Mouse (Mus musculus) liver, embryonic 16.5 days (tissue): Measurements from ENCODE around the gene Sparcl1. TPM values are rescaled to one million over a fixed set of nuclear protein-coding genes. Genes with fewer than 3 reads are reported as not detected.
A peak's percentile ranks its signal among the peaks of the same experiment; 100 is the strongest.

Source experiments
- ATAC-seq: fragments of 200-750 bp; cut with Nextera tagmentation; 2 replicates; pipeline ENCODE4 v1.8.0; 2017; ENCODE audit warnings: low read depth, mild to moderate bottlenecking, moderate number of reproducible peaks, moderate library complexity
- H3K27ac ChIP-seq: fragments of 300-500 bp; sonication (generic); 2 replicates; pipeline ENCODE4 v1.5.1; 2014; ENCODE audit warnings: mild to moderate bottlenecking, low read length
- H3K27me3 ChIP-seq: fragments of 300-500 bp; sonication (generic); 2 replicates; pipeline ENCODE4 v1.6.1; 2014; ENCODE audit warnings: low read depth, low read length, mixed read lengths; ENCODE audit not compliant: control insufficient read depth, insufficient read depth
- H3K36me3 ChIP-seq: fragments of 300-500 bp; sonication (generic); 2 replicates; pipeline ENCODE4 v1.6.1; 2014; ENCODE audit warnings: mild to moderate bottlenecking; ENCODE audit not compliant: control insufficient read depth, insufficient read depth
- H3K4me1 ChIP-seq: fragments of 300-500 bp; sonication (generic); 2 replicates; pipeline ENCODE4 v1.6.1; 2014; ENCODE audit warnings: low read depth, low read length, mixed read lengths; ENCODE audit not compliant: control insufficient read depth
- H3K4me2 ChIP-seq: fragments of 300-500 bp; sonication (generic); 2 replicates; pipeline ENCODE4 v1.6.1; 2014; ENCODE audit warnings: low read depth, low read length, mixed read lengths
- H3K4me3 ChIP-seq: fragments of 300-500 bp; sonication (generic); 2 replicates; pipeline ENCODE4 v1.5.1; 2014; ENCODE audit warnings: low read depth, mild to moderate bottlenecking, low read length
- H3K9ac ChIP-seq: fragments of 300-500 bp; sonication (generic); 2 replicates; pipeline ENCODE4 v1.6.1; 2014; ENCODE audit warnings: low read depth, low read length
- H3K9me3 ChIP-seq: fragments of 300-500 bp; sonication (generic); replicated peaks from 2 replicates; pipeline ENCODE4 v1.6.1; 2016; ENCODE audit warnings: low read length; ENCODE audit not compliant: control insufficient read depth
- WGBS: fragments of 180-500 bp; shearing (Covaris S2); extraction: QIAGEN DNeasy Blood & Tissue Kit; methylation state at CpG from one replicate; pipeline ENCODE4 v1.1.7; 2014; ENCODE audit not compliant: insufficient replicate concordance; 5-methylcytosine and 5-hydroxymethylcytosine counted together
- polyA plus RNA-seq: library from polyadenylated mRNA; unstranded; fragments of >200 nt; fragmentation: Nextera tagmentation; extraction: Ambion mirVana; gene quantifications from 2 replicates; pipeline ENCODE4 v1.2.1, GENCODE M21; 2015

Gene Sparcl1
- polyA plus RNA-seq, 1 experiment from 2014 or later: 5.1 TPM

DNA sequence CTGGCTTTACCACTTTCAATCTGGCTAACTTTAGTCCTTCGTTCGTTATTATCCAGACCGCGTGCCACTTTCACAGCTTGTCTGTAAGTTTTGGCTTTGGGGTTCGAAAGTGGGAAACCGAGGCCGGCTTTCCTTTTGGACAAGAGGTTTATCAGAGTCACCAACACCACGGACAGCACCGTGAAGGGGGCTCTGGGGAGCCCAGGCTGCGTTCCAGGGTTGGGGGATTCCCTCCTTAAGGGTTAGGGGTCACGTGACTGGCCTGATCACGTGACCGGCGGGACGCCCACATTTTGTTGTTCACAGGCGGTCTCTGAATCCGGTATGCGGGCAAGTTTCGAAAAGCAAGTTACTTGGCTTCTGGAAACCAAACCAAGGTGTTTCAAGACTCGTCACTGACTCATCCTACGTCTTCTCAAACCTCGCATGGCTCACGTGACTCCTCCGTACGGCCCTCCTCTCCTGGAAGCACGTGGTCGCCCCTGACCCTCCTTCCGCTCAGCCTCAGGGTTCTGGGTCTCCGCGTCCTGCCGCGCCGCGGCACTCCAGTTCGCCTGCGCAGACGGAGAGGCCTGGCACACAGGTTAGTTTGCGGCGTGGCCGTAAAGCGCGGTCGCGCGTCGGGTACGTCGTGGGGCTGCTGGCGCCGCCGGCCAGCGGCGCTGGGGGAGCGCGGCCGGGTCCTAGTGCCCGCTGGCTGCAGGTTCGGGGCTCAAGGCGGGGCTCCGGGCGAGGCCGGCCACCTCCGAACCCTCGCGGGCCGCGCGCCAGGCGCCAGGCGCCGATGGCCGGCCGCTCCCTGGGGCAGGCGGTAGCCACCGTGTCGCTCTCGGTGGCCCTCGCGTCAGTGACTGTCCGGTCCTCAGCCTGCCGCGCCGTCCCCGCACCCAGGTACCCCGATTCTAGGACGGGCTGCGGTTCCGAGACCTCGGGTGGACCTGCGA is 67.0 kb downstream of the Sparcl1 start, which contains the start of gene Nudt9:
TSS of gene Nudt9 (plus strand) at position 51 of the 944 bp plus-strand sequence.
- ATAC-seq: peak; percentile 93
- Histone ChIP-seq H3K27me3 (no peaks in the 10 kb centered on the region), H3K36me3 (peaks cover 12% of the 10 kb centered on the region), H3K9ac (peak within 1 kb of the TSS; percentile 82), H3K4me2 (peak within 1 kb of the TSS; percentile 95), H3K4me3 (peak within 1 kb of the TSS; percentile 75), H3K27ac (peak within 1 kb of the TSS; percentile 90), H3K9me3 (no peaks in the 10 kb centered on the region), H3K4me1 (peaks cover 30% of the 10 kb centered on the region)
- 3% methylated on average over 90 of the region's 90 CpGs for WGBS

DNA sequence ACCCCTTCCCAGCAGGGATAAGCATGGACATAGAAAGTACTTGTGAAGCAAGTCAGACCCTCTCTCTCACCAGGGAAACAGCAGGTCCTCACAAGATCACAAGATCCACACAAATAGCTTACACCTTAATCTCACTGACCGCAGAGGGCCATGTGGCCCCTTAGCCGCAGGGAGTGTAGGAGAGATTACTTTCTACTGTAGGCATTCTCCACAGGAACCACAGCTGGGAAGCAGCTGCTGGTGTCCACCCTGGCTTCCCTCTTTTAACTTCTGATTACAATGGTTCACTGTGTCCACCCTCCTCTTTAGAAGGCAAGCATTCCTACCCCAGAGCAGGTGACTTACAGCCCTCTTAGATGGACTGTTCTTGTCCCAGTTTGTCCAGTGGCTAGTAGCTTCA is 69.8 kb downstream of the Sparcl1 start:
- Histone ChIP-seq H3K27ac (no peak overlapping the region), H3K9me3 (no peaks in the 10 kb centered on the region), H3K27me3 (no peaks in the 10 kb centered on the region), H3K4me2 (peak overlapping the region; percentile 33), H3K4me1 (peaks cover 33% of the 10 kb centered on the region), H3K9ac (no peak overlapping the region), H3K36me3 (no peaks in the 10 kb centered on the region), H3K4me3 (no peak overlapping the region)
- 34% methylated on average over 2 of the region's 2 CpGs for WGBS
- ATAC-seq: no peak

DNA sequence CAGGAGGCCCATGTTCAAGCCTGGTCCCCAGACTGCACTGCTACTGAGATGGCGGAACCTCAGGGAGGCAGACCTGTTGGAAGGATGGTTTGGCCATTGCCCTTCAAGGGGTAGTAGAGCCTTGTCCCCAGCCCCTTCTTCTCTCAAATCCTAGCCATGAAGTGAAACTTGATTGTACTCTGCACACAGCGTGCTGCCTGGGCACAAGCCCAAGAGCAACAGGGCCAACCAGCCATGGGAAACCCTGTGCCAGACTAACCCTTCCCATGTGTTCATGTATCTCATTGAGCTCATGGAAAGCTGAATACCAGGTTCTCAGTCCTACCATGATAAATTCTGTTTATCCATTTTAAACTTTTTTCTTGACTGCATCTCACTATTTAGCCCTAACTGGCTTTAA is 70.6 kb downstream of the Sparcl1 start:
- Histone ChIP-seq H3K4me1 (peaks cover 27% of the 10 kb centered on the region), H3K36me3 (no peaks in the 10 kb centered on the region), H3K9ac (no peak overlapping the region), H3K27me3 (no peaks in the 10 kb centered on the region), H3K27ac (no peak overlapping the region), H3K9me3 (no peaks in the 10 kb centered on the region), H3K4me2 (no peak overlapping the region), H3K4me3 (no peak overlapping the region)
- 90% methylated on average over 2 of the region's 2 CpGs for WGBS
- no peak for ATAC-seq

DNA sequence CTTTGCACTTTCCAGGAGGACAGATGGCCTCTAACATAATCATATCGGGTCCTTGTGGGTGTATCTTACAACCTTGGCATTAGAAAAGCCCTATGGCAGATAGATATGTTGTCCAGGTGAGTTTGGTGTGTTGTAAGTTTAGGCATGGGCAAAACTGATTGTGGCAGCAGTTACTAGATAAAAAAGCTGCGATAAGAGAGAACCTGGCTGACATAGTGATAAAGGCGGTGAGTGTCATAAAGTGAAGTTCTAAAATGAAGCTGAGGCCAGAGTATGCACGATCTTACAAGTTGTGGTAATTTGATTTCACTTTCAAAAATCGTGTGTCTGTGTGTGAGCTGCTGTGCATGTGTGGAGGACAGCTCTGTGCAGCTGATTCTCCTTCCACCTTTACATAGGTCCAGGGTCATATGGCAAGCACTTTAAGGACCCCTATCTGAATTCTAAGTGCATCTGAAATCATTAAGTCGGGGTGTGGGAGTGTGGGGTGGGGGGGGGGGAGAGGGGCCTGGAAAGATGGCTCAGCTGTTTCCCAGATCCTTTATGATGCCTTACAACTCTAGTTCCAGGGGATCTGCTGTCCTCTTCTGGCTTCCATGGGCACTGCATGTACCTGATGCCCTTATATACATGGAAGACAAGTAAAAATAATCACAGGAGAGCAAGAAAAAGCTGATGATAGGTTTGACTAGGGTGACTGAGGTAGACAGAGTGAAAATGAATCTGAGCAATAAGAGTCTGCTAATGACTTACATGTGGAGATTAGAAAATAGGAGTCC is 74.2 kb downstream of the Sparcl1 start:
- Histone ChIP-seq H3K27me3 (no peaks in the 10 kb centered on the region), H3K4me3 (no peak overlapping the region), H3K9me3 (no peaks in the 10 kb centered on the region), H3K27ac (no peak overlapping the region), H3K36me3 (no peaks in the 10 kb centered on the region), H3K4me1 (peaks cover 12% of the 10 kb centered on the region), H3K9ac (no peak overlapping the region), H3K4me2 (no peak overlapping the region)
- 36% methylated on average over 6 of the region's 6 CpGs for WGBS
- ATAC-seq: no peak

DNA sequence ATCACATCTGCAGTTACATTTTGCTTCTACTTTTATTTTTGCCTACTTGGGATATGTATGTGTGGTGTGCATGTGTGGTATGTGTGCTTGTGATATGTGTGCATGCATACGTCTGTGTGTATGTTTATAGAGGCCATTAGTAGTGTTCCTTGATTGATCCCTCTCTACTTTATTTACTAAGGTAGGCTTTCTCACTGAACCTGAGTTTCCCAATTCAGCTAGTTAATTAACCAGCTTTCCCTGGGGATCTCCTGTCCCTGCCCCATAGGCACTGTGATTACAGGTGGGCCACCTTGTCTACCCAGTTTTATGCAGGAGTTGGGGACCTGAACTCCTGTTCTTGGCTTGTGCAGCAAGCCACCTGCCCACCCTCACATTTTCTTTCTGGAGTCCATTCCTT is 76.8 kb downstream of the Sparcl1 start:
- Histone ChIP-seq H3K36me3 (no peaks in the 10 kb centered on the region), H3K4me1 (peaks cover 13% of the 10 kb centered on the region), H3K9me3 (no peaks in the 10 kb centered on the region), H3K4me2 (no peak overlapping the region), H3K27ac (no peak overlapping the region; the same call in 1 of the 2 replicates), H3K4me3 (no peak overlapping the region), H3K27me3 (no peaks in the 10 kb centered on the region), H3K9ac (no peak overlapping the region)
- WGBS: 65% methylated on average over 1 of the region's 1 CpGs
- no peak; the same call in 1 of the 2 replicates for ATAC-seq

DNA sequence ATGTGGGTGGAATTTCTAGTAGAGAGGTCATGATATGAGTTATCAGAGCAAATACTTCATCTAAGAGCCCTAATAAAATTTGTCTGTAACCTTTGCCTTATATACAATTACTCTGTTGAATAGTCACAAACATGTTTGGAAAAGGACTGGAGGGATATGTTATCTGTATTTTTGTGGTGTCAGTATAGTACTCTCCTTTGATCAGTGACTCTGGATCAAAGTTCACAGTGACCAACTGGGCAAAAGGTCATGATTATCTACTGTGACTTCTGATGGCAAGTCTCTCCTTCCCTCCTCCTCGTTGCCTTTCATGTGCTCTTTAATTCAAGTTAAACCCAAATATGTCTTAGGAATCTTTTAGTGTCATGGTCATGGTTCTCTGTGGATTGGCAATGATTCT is 77.7 kb downstream of the Sparcl1 start:
- 30% methylated on average over 1 of the region's 1 CpGs for WGBS
- H3K4me1 ChIP-seq: peaks cover 13% of the 10 kb centered on the region
- H3K4me2 ChIP-seq: no peak overlapping the region
- H3K27ac ChIP-seq: no peak overlapping the region
- H3K27me3 ChIP-seq: no peaks in the 10 kb centered on the region
- H3K4me3 ChIP-seq: no peak overlapping the region
- peak; percentile 56 for ATAC-seq
- no peaks in the 10 kb centered on the region for H3K36me3 ChIP-seq
- H3K9ac ChIP-seq: no peak overlapping the region
- H3K9me3 ChIP-seq: no peaks in the 10 kb centered on the region

DNA sequence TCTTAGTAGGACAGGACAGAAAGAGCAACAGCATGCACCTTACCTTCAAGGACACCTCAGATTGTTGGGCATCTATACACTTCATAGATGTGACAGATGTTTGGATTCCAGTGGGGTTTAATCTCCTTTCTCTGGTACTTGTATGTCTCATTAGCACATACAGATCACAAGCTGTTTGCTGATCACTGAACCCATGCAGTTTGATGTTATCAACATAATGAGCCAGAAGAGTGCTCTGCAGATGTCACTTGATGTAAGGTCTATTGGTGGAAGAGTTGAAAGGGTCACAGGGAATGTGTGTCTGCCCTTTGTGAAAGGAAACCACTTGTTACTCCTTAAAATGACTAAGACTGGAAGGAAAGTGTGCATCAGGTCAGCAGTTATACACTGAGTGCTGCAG is 78.5 kb downstream of the Sparcl1 start:
- no peak overlapping the region for H3K4me2 ChIP-seq
- peaks cover 13% of the 10 kb centered on the region for H3K4me1 ChIP-seq
- no peaks in the 10 kb centered on the region for H3K9me3 ChIP-seq
- no peak overlapping the region for H3K27ac ChIP-seq
- H3K4me3 ChIP-seq: no peak overlapping the region
- H3K9ac ChIP-seq: no peak overlapping the region
- ATAC-seq: no peak
- no peaks in the 10 kb centered on the region for H3K27me3 ChIP-seq
- no peaks in the 10 kb centered on the region for H3K36me3 ChIP-seq

DNA sequence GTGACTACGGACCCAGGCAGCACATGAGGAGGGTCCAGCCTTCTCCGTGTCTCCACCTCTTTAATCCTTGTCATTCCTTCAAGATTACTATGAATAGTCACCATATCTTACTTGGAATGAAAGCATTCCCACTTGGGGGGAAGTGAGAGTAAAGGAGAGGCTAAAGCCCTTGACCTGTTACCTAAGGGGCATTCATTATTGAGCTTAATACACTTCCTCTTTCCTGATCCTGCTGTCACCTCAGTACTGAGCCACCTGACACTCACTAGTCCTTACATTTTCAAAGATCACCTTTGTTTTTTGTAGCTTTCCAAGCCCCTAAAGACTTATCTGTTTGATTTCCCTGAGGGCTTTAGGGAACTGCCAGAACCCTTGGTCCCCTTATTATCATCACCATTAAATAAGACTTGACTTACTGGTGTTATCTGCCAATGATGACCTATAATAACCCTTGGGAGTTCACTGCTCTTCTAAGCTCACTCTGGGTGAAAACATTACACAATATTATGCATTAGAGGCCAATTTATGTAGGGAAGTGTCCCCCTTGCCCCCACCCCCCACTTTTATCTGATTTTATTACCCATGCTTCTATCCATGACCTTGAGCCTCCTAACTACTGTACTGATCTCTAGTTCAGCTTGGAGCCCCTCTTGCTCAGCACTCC is 81.0 kb downstream of the Sparcl1 start:
- H3K4me2 ChIP-seq: no peak overlapping the region
- no peak overlapping the region for H3K27ac ChIP-seq
- peaks cover 11% of the 10 kb centered on the region for H3K4me1 ChIP-seq
- no peaks in the 10 kb centered on the region for H3K36me3 ChIP-seq
- no peak overlapping the region for H3K4me3 ChIP-seq
- ATAC-seq: 0 out of 2 replicates have a peak, but pooled peaks have one; percentile 11
- H3K9me3 ChIP-seq: no peaks in the 10 kb centered on the region
- H3K27me3 ChIP-seq: no peaks in the 10 kb centered on the region
- no peak overlapping the region for H3K9ac ChIP-seq
- 85% methylated on average over 2 of the region's 2 CpGs for WGBS
